Mouse (Mus musculus): ENCODE measurements around the gene Lrmda.

Lrmda gene

DNA sequence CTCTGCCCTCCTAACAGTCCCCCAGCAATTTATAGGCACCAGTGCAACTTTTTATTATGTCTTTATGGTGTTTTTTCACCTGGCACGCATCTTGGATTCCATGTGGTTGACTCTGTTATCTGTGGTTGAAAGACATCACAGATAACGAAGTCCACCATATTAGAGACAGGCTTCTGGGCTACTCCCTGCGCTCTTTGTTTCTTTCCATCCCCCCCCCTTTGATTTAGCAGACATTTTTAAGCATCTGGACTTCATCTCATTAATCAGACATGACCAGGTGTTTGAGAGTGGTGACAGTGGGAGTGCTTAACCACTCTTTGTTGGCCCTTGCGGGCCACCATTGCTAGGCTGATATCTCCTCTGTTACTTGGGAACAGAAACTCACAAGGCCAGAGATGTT, 71.8 kb downstream of the Lrmda start:
- WGBS = 97% methylated on average over 4 of the region's 4 CpGs

DNA sequence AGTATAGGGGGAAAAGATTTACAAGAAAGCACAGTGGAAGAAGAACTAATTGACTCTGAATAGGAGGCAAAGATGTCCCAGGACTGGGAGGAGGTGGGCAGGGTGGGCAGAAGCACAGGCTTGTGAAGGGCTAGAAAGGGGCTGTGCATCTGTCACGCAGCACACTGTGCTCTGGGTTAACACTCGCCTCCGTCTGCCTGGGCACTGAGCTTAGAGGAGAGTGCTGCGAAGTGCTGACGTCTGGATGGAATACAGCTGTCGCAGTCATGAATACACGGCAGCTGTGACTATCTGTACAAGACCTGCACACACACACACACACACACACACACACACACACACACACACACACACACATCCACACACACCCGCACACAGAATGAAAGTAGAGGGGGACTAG, 73.6 kb downstream of the Lrmda start:
- whole genome bisulfite sequencing = 62% methylated on average over 8 of the region's 8 CpGs

DNA sequence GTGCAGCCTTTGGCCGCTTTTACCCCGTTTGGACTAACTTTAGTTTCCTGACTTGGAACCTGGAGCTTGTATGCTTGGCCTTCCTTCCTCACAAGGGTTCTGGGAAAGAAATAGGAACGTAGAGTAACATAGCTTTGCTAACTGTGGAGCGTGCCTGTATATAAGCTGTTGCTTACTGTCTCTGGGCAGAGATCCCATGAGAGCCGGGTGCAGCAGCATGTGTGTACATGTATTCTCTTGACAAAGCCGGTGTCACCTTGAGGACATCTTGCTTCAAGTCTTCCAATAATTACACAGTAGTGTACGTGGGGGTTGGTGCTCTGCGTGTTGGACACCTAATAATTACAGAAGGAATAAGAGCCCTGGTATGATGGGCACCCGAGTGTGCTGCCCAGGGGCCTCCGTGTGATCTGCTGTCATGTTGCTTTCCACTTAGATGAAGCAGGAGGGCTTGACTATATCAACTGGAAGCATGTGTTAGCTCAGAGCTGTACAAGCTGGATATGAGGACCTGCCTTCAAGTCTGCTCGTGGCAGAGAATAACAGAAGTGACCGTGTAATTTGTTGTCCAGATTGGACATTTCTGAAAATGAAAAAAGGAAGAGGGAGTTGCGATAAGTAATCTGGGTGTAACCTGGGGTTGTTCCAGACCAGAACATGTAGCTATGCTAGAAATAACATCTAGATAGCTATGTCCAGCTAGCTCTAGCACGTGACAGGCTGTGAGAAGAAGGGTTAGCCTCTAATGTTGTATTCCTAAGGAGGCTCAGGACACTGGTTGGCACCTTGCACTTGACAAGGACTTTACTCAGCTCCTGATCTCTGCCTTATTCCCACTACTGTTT, 82.7 kb downstream of the Lrmda start:
- WGBS = 88% methylated on average over 14 of the region's 14 CpGs

DNA sequence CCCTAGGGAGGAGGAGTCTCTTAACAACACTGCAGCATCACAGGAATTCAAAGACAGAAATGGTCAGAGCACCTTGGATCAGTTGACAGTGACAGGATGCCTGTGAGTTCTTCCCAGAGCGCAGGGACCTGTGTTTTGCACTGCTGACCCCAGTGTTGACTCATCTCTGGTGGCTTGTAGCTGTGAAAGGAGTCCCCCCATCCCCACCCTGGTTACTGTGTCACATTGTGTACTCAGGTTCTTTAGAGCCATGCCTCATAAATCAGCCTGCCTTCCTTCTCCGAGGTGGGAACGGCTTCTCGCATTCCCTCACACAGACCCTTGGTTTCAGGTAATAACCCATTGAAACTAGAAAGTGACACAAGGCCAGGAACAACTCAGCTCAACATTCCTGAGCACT, 86.3 kb downstream of the Lrmda start:
- WGBS = 92% methylated on average over 4 of the region's 4 CpGs

DNA sequence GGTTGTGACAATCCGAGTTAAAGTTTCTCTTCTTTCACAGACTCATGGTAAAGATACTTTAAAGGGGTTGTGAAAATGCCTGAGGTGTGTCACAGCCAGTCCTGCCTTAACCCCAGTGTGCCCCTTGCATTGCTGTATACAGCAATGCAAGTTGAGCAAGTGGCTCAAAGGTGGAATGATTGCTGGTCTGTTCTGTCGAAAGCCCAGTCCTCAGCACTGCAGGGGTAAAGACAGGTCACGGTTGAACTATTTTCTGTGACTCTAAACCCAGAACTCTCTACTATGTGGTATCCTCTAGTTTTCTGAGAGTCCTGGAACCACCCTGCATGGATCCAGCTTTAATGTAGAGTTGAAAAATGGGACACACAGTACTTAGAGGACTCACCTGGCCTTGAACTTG, 87.3 kb downstream of the Lrmda start:
- WGBS = 90% methylated on average over 3 of the region's 3 CpGs

DNA sequence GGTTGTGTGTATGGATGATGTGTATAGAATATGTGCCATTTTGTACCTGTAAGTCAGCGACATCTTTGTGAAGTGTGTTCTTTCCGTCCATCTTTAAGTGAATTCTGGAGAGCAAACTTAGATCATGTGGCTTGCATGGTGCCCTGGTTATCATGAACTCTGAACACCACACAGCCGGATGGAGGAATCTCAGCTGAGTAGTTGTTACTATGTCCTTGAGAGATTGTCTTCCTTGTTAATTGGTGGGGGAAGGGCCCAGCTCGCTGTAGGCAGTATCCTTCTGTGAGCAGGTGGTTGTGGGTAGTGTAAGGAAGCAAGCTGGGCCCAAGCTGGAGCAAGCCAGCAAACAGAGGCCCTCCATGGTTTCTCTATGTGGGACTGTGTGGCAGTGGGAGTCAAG, 89.9 kb downstream of the Lrmda start:
- 81% methylated on average over 4 of the region's 4 CpGs for WGBS

DNA sequence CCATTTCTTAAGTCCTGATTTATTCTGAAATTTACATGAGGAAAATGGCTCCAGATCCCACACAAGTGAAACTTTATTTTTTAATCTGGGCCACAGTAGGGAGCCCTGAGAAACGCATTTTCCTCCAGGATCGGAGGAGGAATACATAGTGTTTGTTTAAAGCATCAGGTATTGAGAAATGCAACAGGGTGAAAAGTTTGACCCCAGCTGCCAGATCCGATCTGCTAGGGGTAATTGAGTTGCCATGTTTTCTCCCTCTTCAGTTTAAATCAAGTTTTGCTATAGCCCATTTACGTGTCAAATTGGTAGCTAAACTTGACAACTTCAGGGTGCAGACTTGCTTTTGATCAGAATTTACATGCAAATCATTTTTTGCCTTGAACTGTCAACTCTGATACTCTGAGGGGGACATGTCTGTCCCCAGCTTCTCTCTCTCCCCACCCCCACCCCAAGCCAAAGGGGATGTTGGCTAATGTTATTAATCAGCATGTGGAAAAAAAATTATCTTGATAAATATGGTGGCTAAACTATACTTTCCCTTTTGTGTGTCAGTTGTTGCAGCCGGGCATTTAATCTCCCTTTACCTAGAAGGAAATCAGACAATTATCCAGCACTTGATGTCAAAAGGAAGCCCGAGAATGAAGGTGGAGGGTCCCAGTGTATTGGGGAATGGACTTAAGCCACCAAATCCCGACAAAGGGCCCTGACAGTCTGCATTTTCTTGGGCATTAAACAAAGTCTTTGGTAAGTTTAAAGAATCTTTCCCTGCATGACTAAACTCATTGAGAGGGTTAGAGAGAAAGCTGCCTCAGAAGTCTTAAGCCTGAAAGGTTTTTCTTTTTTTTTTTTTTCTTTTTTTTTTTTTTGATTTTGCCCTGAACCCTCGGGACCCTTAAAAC, 94.2 kb downstream of the Lrmda start:
- 70% methylated on average over 8 of the region's 8 CpGs for WGBS

DNA sequence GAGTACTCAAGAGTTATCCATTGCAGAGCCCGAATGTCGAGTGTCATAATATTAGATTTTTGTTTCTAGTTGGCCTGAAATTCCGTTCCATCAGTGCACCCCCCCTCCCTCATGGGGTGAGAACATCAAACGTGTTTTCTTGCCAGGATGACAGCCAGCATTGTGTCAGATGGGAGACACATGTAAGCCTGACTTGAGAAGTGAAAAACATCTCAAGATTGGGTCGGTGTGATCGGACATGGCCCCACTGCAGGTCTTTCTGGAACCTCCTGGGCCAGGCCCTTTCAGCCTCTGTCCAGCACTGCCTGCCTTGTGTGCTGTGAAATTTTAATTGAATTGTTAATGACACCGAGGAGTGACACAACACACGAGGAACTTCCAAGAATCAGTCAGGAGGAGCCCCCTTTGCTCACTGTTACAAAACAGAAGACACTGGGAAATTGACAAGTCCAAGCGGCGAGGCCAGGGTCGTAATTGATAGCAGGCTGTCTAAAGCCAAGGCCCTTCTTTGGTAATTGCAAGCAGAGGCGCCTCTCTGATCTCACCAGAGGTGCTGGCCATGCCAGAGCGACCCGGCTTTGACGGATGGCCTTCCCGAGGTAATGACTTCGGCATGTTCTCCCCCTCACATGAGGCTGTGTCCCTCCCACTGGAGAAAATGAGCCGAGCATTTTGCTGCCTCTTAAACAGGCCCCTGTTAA, 95.3 kb downstream of the Lrmda start:
- WGBS = 60% methylated on average over 18 of the region's 18 CpGs

DNA sequence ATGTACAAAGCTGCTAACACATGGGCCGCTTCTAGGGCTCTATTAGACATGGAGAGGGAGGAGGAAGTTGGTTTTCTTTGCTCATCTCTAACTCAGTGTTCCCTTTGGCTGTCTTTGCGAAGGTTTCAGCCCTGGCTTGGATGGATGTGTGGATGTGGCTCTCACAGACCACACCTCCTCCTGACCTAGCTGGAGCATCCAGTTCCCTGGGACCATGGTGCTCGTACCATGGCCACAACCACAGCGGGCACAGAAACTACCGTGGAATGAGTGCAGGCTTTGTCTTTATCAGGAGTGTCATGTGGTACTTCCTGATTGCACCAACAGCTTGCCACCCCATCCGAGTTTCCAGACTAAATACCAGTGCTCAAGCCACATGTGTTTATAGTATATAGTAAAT, 98.6 kb downstream of the Lrmda start:
- WGBS = 83% methylated on average over 6 of the region's 6 CpGs

DNA sequence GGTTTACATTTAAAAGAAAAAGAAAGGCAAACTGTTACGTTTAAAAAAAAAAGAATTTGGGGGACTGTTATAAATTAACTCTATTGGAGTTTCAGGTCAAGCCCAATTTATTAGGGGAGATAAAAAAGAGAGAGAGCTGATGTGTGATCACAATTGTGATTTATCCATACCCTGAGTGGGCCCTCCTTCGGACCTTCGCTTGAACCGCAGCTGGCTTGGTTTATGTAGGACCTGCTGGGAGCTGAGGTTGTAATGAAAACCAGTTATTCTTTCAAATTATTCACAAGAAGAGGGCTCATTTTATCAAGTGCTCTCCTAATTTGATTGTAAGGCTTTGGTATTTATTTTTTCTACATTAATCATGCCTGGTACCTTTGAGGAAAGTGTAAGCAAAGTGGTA, 99.0 kb downstream of the Lrmda start:
- WGBS = 93% methylated on average over 4 of the region's 4 CpGs

DNA sequence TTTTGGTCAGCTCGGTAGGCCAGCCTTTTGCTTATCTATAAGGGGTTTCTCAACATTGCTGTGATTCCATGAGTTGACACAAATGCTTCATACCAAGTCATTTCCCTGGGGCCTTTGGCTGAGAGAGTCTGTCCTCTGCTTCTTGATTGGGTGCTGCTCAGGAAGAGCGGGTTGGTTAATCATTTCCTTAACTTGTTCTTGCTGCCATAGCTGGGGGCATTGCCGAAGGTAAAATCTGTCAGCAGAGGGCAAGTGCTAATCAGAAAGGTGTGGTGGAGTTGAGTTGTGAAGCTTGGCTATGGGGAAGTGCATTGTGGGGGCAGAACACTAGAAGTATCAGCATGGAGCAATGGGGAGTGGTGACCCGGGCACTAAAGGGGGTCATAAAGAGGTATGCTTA, 106.8 kb downstream of the Lrmda start:
- WGBS = 93% methylated on average over 4 of the region's 4 CpGs

DNA sequence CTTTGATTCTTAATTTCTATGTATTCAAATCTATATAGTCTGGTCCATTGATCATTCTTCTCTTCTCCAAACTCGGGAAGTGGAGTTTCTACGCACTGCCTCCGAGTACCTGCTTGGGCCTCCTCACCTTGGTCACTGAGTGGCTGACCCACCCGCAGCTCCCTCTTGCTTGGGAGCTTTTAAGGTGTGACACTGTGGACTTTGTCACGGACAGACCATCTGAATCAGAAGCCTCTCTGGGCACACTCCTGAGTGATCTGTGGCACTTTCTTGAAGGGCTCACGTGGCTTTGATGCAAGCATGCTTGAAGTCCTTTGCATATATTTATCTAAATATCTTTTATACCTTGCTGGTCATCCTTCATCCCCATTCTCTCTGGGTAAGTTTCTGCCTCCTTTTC, 107.3 kb downstream of the Lrmda start:
- WGBS = 94% methylated on average over 6 of the region's 6 CpGs

DNA sequence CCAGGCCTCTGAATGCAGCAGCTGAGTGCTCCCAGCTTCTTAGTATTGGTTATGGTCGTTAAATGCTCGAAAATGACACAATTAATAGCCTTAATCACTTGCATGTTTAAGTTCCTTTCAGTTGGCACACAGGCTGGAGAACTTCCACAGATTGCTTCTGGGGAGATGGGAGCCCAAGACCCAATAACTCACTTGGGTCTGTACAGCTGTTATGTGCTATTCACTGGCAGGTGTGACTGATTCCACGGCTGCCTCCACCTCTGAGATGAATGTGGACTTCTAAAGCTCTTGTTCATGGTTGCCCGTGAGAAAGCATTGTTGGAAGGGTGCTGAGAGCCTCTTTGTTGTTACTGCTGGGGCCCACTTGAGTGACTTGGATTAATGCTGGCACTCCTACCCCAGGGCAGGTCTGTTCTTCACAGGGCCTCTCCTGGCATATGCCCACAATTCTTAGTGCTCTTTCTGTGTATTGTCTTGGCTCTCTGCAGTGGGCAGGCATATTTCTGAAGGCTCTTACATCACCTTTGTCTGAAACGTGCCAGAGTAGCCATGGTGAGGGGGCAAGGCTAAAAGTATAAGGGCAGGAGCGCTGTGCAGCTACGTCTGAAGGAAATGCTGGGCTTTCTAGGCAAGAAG, 111.6 kb downstream of the Lrmda start:
- 82% methylated on average over 7 of the region's 7 CpGs for WGBS

DNA sequence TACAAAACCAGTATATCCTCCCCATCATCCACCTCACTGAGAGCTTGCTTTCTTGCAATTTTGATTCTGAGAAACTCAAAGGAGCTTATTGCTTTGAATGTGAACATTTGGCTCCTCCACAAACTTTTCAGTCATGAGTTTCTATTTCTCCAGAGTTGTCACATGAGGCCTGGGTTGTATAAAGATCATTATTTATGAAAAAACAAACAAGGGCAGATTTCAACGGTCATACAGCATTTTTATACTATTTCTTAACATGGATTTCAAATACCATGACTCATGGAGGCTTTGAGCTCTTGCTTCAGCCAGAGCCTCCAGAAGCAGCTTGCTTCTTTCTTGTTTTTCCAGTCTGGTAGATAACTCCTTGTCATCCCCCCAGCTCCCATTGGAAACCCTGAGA, 119.8 kb downstream of the Lrmda start:
- WGBS = 75% methylated on average over 1 of the region's 1 CpGs

DNA sequence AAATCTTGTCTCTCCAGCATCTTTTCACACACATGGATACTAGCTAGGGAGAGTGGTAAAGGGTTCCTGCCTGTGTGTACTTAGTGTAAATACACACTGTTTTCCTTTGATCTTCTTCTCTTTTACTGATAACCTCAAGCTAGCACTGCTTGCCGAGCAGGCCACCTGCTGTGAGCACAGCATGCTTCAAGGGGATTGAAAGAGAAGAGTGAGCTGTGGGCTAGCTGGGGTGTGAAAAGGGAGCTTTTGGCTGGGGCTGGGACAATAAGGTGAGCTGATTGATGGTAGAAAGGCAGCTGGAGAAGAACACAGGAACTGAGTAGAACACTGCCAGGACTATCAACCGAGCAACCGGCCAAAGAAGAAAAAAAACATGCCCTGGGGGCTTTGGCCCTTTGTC, 124.5 kb downstream of the Lrmda start:
- WGBS = 56% methylated on average over 3 of the region's 3 CpGs

DNA sequence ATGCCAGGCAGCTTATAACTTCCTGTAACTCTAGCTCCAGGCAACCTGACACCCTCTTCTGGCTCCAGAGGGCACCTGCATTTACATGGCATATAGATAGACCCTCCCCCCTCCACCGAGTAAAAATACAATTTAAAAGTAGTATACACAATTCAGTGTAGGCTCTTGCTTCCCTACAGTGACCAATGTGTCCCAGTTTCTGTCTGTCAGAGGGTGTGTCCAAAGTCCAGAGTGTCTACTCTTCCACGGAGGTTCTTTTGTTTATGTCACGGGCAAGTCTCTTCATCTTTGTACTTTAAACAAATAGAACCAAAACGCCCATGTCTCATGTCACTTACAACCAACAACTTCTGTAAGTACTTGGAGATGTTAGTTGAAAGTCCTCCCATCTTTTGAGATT, 126.4 kb downstream of the Lrmda start:
- WGBS = 79% methylated on average over 4 of the region's 4 CpGs

DNA sequence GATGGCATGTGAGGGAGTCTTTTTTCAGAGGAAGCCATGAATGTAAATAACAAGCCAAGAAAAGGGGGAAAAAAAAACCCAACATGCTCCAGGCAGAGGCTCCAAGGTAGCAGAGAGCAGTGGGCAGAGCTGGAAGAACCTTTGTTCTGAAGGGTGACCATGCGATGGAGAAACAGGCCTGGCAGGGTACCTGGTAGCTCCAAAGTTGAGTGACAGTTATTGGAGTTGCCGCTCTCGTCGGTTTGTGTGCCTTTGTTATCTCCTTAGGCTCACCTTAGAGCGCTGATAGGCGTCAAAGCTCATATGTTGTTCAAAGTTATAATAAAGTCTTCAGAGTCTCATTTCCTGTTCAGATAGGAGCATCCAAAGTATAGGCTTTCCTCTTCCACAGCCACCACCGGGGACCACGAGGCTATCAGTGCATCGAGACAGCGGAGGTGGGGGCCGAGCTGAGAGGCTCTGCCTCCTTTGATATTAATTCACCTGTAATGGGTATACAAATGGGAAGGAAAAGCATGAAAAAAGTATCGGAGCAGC, 127.1 kb downstream of the Lrmda start:
- 92% methylated on average over 12 of the region's 12 CpGs for WGBS

DNA sequence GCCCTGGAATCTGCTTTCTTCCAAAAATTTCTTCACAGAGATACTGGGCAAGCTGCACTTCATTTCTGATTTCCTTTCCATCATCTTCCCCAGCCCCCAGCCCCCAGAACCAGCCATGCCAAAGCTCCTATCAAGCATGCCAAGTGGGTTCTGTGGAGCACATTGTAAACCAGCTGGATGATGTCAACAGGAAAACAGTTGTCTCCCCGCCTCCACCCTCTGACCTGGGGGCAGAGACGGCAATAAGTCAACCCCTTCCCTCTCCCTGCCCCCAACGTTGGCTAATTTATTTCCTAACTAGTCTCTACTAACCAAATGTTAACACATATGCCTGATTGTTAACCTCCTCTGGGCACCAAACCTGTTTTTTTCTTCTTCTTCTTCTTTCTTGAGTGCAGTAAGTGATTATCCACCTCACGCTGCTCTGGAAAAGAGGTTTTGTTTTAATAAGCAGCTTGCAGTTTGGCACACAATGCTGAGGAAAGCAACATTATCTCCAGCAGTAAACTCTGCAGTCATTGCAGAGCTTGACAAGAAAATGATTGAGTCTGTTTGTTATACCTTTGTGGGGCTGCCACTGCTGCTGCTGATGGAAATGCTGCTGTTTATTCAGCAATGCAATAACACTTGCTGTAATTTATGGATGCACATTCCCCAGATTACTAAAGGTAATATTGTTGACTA, 128.0 kb downstream of the Lrmda start:
- 54% methylated on average over 4 of the region's 4 CpGs for WGBS

DNA sequence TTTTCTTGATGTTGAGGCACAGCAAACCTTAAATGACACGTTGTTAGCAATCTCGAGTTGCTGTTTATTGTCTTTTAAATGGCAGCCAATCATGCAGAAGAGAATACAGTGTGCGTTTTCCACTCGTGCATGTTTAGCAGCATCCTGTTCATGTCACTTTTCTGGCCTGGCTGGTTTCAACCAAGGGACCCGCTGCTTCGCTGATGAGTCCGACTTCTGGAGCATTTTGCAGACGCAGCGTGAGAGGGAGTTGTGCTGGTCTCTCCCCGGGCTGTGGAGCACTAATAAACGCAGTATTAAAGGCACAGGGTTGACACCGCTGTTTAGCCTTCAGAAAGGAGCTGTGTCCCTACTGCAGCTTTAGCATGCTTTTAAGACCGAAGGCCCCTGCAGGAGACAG, 133.2 kb downstream of the Lrmda start:
- WGBS = 67% methylated on average over 13 of the region's 13 CpGs

DNA sequence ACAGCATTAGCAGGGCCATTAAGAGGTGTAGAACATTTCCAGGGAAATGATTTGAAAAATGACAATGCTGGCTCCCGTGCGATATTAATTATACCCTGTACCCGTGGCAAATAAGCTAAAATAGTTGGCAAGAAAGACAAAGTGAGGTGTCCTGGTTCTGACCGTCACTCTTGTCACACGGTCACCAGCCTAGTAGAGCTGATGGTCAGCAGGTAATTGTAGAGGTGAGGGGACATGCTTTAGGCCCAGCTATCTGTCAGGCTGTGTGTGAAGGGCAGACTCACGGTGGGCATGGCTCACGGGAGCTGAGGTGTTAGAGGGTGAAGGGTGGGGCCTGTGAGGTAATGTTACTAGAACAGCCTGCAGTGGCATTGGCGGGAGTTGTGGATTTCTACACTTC, 134.6 kb downstream of the Lrmda start:
- 95% methylated on average over 8 of the region's 8 CpGs for WGBS

DNA sequence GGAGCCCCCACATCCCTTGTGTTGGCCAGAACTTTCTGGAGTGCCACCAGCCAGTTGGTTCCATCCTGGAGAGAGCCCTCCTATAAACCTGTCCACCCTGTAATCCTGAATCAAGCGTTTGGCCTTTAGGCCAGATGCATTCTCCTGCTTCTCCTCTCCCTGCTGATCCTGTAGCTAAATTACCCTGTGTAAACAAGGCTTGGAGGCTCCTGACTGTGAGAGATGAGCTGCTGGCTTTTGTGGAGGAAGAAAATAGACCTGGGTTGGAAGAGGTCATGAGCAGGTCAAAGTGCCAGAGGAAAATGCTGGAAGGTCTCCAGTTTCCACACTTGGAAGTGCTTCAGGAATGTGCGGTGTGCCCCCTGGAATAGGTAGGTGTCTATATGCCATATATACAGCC, 135.5 kb downstream of the Lrmda start:
- 69% methylated on average over 2 of the region's 2 CpGs for WGBS
